Mouse (Mus musculus): ENCODE results near the gene Recql. TPM values are rescaled to one million over a fixed set of nuclear protein-coding genes. Genes with fewer than 3 reads are reported as not detected.

The Recql gene
- total and polyA plus RNA-seq, 3 experiments: 39.1 to 48.4 TPM; not detected in 1

DNA sequence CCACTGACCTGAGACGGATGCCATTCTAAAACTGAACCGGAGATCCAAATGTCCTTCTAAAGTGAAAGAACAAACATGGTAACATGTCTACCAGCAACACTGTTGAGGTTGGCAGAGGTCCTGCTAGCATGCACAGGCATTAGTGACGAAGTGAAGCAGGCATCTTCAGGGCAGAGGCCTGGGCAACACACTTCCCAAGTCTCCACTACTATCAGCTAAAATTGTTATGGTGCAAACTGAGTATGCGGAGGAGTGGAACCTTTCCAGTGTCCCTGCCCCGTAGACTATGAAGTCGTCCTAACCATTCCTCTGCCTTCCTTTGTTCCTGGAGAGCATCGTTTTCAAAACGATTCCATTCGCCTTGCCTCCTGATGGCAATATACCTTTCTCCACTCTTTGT, 2.4 kb downstream of the Recql start:
- H3K79me2 ChIP-seq (ENCODE audit: control insufficient read depth, insufficient read depth, low read length, poor library complexity): peaks cover 51% of the 10 kb centered on the region
- no peak overlapping the region for H3K4me3 ChIP-seq (ENCODE audit: control insufficient read depth in 1 of 2, insufficient read depth in 1 of 2, low read depth in 2 of 2, low read length in 2 of 2)
- TF ChIP-seq CHD1 (IDR thresholded peaks at IDR 0.05; ENCODE audit: low read depth, low read length) (no peak), UBTF (IDR thresholded peaks at IDR 0.05; ENCODE audit: borderline replicate concordance, insufficient read depth, low read depth, low read length) (no peak), GATA1 (IDR thresholded peaks at IDR 0.05; ENCODE audit: low read depth, low read length) (no peak), MAX (IDR thresholded peaks at IDR 0.05; ENCODE audit: low read length) (no peak), TCF12 (IDR thresholded peaks at IDR 0.05; ENCODE audit: low read depth, low read length) (no peak), MYB (IDR thresholded peaks at IDR 0.05; ENCODE audit: low read depth, low read length) (no peak), MAZ (IDR thresholded peaks at IDR 0.05; ENCODE audit: low read depth, low read length) (no peak), KAT2A (conservative IDR thresholded peaks at IDR 0.05; ENCODE audit: low read depth, low read length) (no peak)
- peaks cover 9 to 18% of the 10 kb centered on the region in 2 experiments for H3K4me1 ChIP-seq (ENCODE audit: control insufficient read depth in 1 of 2, insufficient read depth in 2 of 2, low read length in 2 of 2)
- H3K27me3 ChIP-seq (ENCODE audit: control insufficient read depth in 1 of 2, insufficient read depth in 2 of 2, low read length in 2 of 2): no peaks in the 10 kb centered on the region
- no peak overlapping the region for H3K9ac ChIP-seq (ENCODE audit: control insufficient read depth, low read depth, low read length, poor library complexity, severe bottlenecking)
- peaks cover 0 to 27% of the 10 kb centered on the region in 2 experiments; a peak in 2 of 4 replicates for H3K36me3 ChIP-seq (ENCODE audit: control insufficient read depth in 1 of 2, insufficient read depth in 2 of 2, low read length in 2 of 2)
- H3K9me3 ChIP-seq (replicated peaks; ENCODE audit: insufficient read depth, low read length): no peaks in the 10 kb centered on the region
- H3K27ac ChIP-seq (ENCODE audit: control insufficient read depth, low read depth, low read length): no peak overlapping the region
- DNase-seq (ENCODE audit: low read depth, low spot score): no peak

DNA sequence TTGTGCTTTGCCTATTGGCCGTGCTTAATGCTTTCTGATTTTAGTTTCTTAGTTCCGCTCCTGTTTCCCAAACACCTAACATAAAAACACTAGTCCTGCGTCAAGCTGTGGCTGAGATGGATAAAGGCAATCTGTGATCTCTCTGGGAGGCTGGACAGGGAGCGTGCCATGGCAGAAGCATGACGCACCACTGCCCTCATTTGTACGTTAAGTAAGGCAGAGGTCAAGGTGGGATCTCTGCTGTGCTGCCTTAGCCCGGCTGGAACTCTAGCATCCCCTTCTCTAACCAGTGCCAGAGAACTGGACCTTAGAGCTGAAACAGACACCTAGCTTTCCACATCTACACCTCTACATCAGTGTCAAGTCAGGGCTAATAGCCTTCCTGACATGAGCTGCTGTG, 5.3 kb downstream of the Recql start:
- Histone ChIP-seq H3K4me3 (ENCODE audit: control insufficient read depth in 1 of 2, insufficient read depth in 1 of 2, low read depth in 2 of 2, low read length in 2 of 2) (no peak overlapping the region), H3K79me2 (ENCODE audit: control insufficient read depth, insufficient read depth, low read length, poor library complexity) (peaks cover 29% of the 10 kb centered on the region), H3K9me3 (replicated peaks; ENCODE audit: insufficient read depth, low read length) (no peaks in the 10 kb centered on the region), H3K4me1 (ENCODE audit: control insufficient read depth in 1 of 2, insufficient read depth in 2 of 2, low read length in 2 of 2) (peaks cover 7 to 10% of the 10 kb centered on the region in 2 experiments), H3K27ac (ENCODE audit: control insufficient read depth, low read depth, low read length) (no peak overlapping the region), H3K36me3 (ENCODE audit: control insufficient read depth in 1 of 2, insufficient read depth in 2 of 2, low read length in 2 of 2) (peaks cover 1 to 20% of the 10 kb centered on the region in 2 experiments; a peak in 3 of 4 replicates), H3K9ac (ENCODE audit: control insufficient read depth, low read depth, low read length, poor library complexity, severe bottlenecking) (no peak overlapping the region), H3K27me3 (ENCODE audit: control insufficient read depth in 1 of 2, insufficient read depth in 2 of 2, low read length in 2 of 2) (no peaks in the 10 kb centered on the region)
- no peak for DNase-seq (ENCODE audit: low read depth, low spot score)
- TF ChIP-seq MAZ (IDR thresholded peaks at IDR 0.05; ENCODE audit: low read depth, low read length): no peak
- TF ChIP-seq E2F4 (IDR thresholded peaks at IDR 0.05; ENCODE audit: borderline replicate concordance, low read depth, low read length): no peak
- no peak for TF ChIP-seq TCF12 (IDR thresholded peaks at IDR 0.05; ENCODE audit: low read depth, low read length)
- no peak for TF ChIP-seq ELF1 (IDR thresholded peaks at IDR 0.05; ENCODE audit: low read depth, low read length)
- TF ChIP-seq POLR2A (IDR thresholded peaks at IDR 0.05; ENCODE audit: control insufficient read depth in 1 of 2, insufficient read depth in 1 of 2, low read depth in 1 of 2, low read length in 2 of 2, poor library complexity in 1 of 2): no peak

DNA sequence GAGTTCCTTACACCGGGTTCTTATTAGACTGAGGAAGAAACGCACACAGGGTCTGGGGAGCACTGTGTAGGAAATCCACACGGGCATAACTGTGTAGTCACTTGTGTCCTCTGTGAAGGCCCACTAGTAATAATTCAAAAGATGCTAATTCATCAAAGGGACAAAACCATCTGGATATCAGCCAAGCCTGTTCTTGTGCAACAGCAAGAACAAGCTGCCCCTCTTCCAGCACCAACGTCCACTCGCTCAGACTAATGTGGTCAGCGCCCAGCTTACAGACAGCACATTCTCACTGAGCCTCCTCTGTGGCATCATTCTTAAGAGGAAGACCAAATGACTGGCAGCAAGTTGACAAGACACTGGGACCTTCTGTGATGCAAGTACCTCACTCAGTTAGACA, 6.9 kb downstream of the Recql start:
- Histone ChIP-seq H3K9ac (ENCODE audit: control insufficient read depth, low read depth, low read length, poor library complexity, severe bottlenecking) (no peak overlapping the region), H3K27ac (ENCODE audit: control insufficient read depth, low read depth, low read length) (no peak overlapping the region), H3K9me3 (replicated peaks; ENCODE audit: insufficient read depth, low read length) (no peaks in the 10 kb centered on the region), H3K27me3 (ENCODE audit: control insufficient read depth in 1 of 2, insufficient read depth in 2 of 2, low read length in 2 of 2) (no peaks in the 10 kb centered on the region), H3K4me1 (ENCODE audit: control insufficient read depth in 1 of 2, insufficient read depth in 2 of 2, low read length in 2 of 2) (peaks cover 2 to 10% of the 10 kb centered on the region in 2 experiments; a peak in 3 of 4 replicates), H3K36me3 (ENCODE audit: control insufficient read depth in 1 of 2, insufficient read depth in 2 of 2, low read length in 2 of 2) (peaks cover 5 to 12% of the 10 kb centered on the region in 2 experiments), H3K4me3 (ENCODE audit: control insufficient read depth in 1 of 2, insufficient read depth in 1 of 2, low read depth in 2 of 2, low read length in 2 of 2) (no peak overlapping the region), H3K79me2 (ENCODE audit: control insufficient read depth, insufficient read depth, low read length, poor library complexity) (peaks cover 27% of the 10 kb centered on the region)
- DNase-seq (ENCODE audit: low read depth, low spot score): no peak
- TF ChIP-seq GATA1 (IDR thresholded peaks at IDR 0.05; ENCODE audit: low read depth, low read length): no peak
- TF ChIP-seq EP300 (IDR thresholded peaks at IDR 0.05; ENCODE audit: low read depth in 1 of 2, low read length in 2 of 2): no peak
- TF ChIP-seq UBTF (IDR thresholded peaks at IDR 0.05; ENCODE audit: borderline replicate concordance, insufficient read depth, low read depth, low read length): no peak
- no peak for TF ChIP-seq POLR2A (IDR thresholded peaks at IDR 0.05; ENCODE audit: control insufficient read depth in 1 of 2, insufficient read depth in 1 of 2, low read depth in 1 of 2, low read length in 2 of 2, poor library complexity in 1 of 2)
- no peak for TF ChIP-seq SMC3 (IDR thresholded peaks at IDR 0.05; ENCODE audit: low read depth, low read length)
- no peak for TF ChIP-seq NRF1 (IDR thresholded peaks at IDR 0.05; ENCODE audit: insufficient read depth, low read depth, low read length, poor library complexity, severe bottlenecking)
- TF ChIP-seq ZNF384 (IDR thresholded peaks at IDR 0.05; ENCODE audit: low read depth, low read length): no peak
- TF ChIP-seq NELFE (IDR thresholded peaks at IDR 0.05; ENCODE audit: low read depth, low read length): no peak
- no peak for TF ChIP-seq TAL1 (IDR thresholded peaks at IDR 0.05; ENCODE audit: low read length)
- TF ChIP-seq MAX (IDR thresholded peaks at IDR 0.05; ENCODE audit: low read length): no peak
- no peak for TF ChIP-seq BHLHE40 (IDR thresholded peaks at IDR 0.05; ENCODE audit: borderline replicate concordance, low read depth, low read length)

All from MEL (cell line).